Mouse (Mus musculus) stomach, embryonic 16.5 days (tissue): ENCODE results near the gene Maml3. TPM values are rescaled to one million over a fixed set of nuclear protein-coding genes. Genes with fewer than 3 reads are reported as not detected.

ENCODE experiments used
- ATAC-seq: fragments of 200-750 bp; cut with Nextera tagmentation; 2 replicates; pipeline ENCODE4 v1.8.0; 2017; ENCODE audit warnings: moderate number of reproducible peaks, moderate TSS enrichment; ENCODE audit not compliant: insufficient read depth, low FRiP score
- H3K27ac ChIP-seq: fragments of 300-500 bp; sonication (generic); 2 replicates; pipeline ENCODE4 v1.5.1; 2014; ENCODE audit warnings: low read length
- H3K27me3 ChIP-seq: fragments of 300-500 bp; sonication (generic); 2 replicates; pipeline ENCODE4 v1.6.1; 2014; ENCODE audit warnings: low read length, control low read depth, mixed read lengths; ENCODE audit not compliant: control insufficient read depth, insufficient read depth
- H3K36me3 ChIP-seq: fragments of 300-500 bp; sonication (generic); 2 replicates; pipeline ENCODE4 v1.6.1; 2014; ENCODE audit warnings: low read length; ENCODE audit not compliant: control insufficient read depth, insufficient read depth
- H3K4me1 ChIP-seq: fragments of 300-500 bp; sonication (generic); 2 replicates; pipeline ENCODE4 v1.6.1; 2014; ENCODE audit warnings: low read length, control low read depth, mixed read lengths; ENCODE audit not compliant: control insufficient read depth, insufficient read depth
- H3K4me2 ChIP-seq: fragments of 300-500 bp; sonication (generic); 2 replicates; pipeline ENCODE4 v1.6.1; 2014; ENCODE audit warnings: low read depth, low read length, mixed read lengths
- H3K4me3 ChIP-seq: fragments of 300-500 bp; sonication (generic); replicated peaks from 2 replicates; pipeline ENCODE4 v1.5.1; 2014; ENCODE audit warnings: mild to moderate bottlenecking, low read length
- H3K9ac ChIP-seq: fragments of 300-500 bp; sonication (generic); 2 replicates; pipeline ENCODE4 v1.6.1; 2014; ENCODE audit warnings: low read length
- H3K9me3 ChIP-seq: fragments of 300-500 bp; sonication (generic); replicated peaks from 2 replicates; pipeline ENCODE4 v1.6.1; 2016; ENCODE audit warnings: low read length, control low read depth; ENCODE audit not compliant: control insufficient read depth
- WGBS: fragments of 180-500 bp; shearing (Covaris S2); extraction: QIAGEN DNeasy Blood & Tissue Kit; methylation state at CpG from one replicate; pipeline ENCODE4 v1.1.7; 2014; 5-methylcytosine and 5-hydroxymethylcytosine counted together
- polyA plus RNA-seq: library from polyadenylated mRNA; unstranded; fragments of >200 nt; fragmentation: Nextera tagmentation; extraction: Ambion mirVana; gene quantifications from 2 replicates; pipeline ENCODE4 v1.2.1, GENCODE M21; 2015

Maml3 gene
- polyA plus RNA-seq, 1 experiment from 2014 or later = 5.0 TPM

DNA sequence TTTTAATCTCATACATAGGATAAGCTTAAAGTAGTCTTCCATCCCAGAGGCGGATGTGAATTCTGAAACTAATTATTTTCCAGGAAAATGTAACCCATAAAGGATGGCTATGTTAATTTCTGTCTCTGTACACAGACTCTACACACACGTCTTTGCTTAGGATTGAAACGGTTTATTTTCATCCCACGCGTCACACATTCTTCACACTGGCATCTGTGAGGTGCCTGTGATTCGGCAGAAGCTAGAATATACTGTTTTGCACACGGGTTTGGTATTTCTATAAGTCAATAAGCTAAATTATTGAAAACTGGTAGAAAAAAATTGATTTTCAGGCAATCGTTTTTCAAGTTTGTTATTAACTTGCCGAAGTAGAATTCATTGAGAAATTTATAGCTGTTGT is 4.0 kb downstream of the Maml3 start:
- Histone ChIP-seq H3K4me2 (peak overlapping the region; percentile 82), H3K27me3 (no peaks in the 10 kb centered on the region), H3K9ac (peak overlapping the region; percentile 90), H3K4me3 (peak overlapping the region; percentile 83; the same call in 1 of the 2 replicates), H3K36me3 (no peaks in the 10 kb centered on the region), H3K9me3 (no peaks in the 10 kb centered on the region), H3K27ac (no peak overlapping the region), H3K4me1 (peaks cover 3% of the 10 kb centered on the region)
- ATAC-seq = no peak
- 38% methylated on average over 9 of the region's 9 CpGs for WGBS

GRCm38 (mm10) chr3:52100306-52100705 is 4.6 kb downstream of the Maml3 start:
- Histone ChIP-seq H3K4me2 (no peak overlapping the region), H3K9me3 (no peaks in the 10 kb centered on the region), H3K4me1 (peaks cover 3% of the 10 kb centered on the region), H3K4me3 (no peak overlapping the region), H3K36me3 (no peaks in the 10 kb centered on the region), H3K27ac (no peak overlapping the region; the same call in 1 of the 2 replicates), H3K9ac (no peak overlapping the region), H3K27me3 (no peaks in the 10 kb centered on the region)
- WGBS = 73% methylated on average over 4 of the region's 4 CpGs
- ATAC-seq = no peak

GRCm38 (mm10) chr3:52099286-52099685 is 5.6 kb downstream of the Maml3 start:
- no peak overlapping the region for H3K9ac ChIP-seq
- peak overlapping the region; percentile 14; the same call in 1 of the 2 replicates for H3K4me2 ChIP-seq
- H3K27ac ChIP-seq = peak overlapping the region; percentile 63
- no peak overlapping the region for H3K4me3 ChIP-seq
- WGBS = 56% methylated on average over 1 of the region's 1 CpGs
- H3K27me3 ChIP-seq = no peaks in the 10 kb centered on the region
- H3K36me3 ChIP-seq = no peaks in the 10 kb centered on the region
- peaks cover 3% of the 10 kb centered on the region for H3K4me1 ChIP-seq
- no peaks in the 10 kb centered on the region for H3K9me3 ChIP-seq
- no peak for ATAC-seq

GRCm38 (mm10) chr3:52091261-52091797 is 13.5 kb downstream of the Maml3 start:
- Histone ChIP-seq H3K27ac (peak overlapping the region; percentile 48), H3K9me3 (no peaks in the 10 kb centered on the region), H3K36me3 (no peaks in the 10 kb centered on the region), H3K27me3 (no peaks in the 10 kb centered on the region), H3K9ac (0 out of 2 replicates have a peak overlapping the region, but pooled peaks have one; percentile 45), H3K4me3 (no peak overlapping the region), H3K4me2 (no peak overlapping the region), H3K4me1 (peaks cover 38% of the 10 kb centered on the region)
- WGBS = 27% methylated on average over 7 of the region's 7 CpGs
- ATAC-seq = no peak

DNA sequence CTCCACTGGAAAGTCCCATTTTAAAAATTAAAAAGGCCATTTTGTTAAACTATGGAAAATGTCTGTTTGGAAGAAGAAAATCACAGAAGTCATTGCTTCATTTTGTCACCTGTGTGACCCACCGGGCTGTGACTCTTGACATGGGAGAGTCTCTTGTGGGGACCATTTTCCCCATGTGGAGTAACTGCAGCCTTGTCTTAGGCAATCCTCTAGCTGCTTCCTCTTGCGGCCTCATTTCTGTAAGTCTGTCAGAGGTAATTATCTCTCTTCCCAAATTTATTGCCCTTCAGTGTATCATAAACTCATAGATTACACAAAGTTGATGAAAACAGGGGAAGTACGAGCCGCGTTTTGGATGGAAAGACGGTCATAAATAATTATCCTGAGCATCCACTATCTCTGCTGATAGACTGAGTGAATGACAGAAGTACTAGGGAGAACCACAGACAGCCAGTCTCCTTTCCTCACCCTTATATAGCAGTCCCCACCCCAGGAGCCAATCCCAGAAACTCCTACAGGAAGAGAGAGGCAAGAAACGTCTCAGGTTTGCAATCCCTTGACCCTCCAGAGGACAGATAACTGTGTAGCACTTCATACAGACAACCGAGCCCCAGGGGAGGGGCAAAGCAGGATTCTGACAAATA is 14.5 kb downstream of the Maml3 start:
- Histone ChIP-seq H3K36me3 (no peaks in the 10 kb centered on the region), H3K27ac (peak overlapping the region; percentile 48; the same call in 1 of the 2 replicates), H3K4me1 (peaks cover 38% of the 10 kb centered on the region), H3K4me2 (no peak overlapping the region), H3K27me3 (no peaks in the 10 kb centered on the region), H3K9me3 (no peaks in the 10 kb centered on the region), H3K9ac (no peak overlapping the region), H3K4me3 (no peak overlapping the region)
- ATAC-seq = no peak
- 57% methylated on average over 8 of the region's 8 CpGs for WGBS

DNA sequence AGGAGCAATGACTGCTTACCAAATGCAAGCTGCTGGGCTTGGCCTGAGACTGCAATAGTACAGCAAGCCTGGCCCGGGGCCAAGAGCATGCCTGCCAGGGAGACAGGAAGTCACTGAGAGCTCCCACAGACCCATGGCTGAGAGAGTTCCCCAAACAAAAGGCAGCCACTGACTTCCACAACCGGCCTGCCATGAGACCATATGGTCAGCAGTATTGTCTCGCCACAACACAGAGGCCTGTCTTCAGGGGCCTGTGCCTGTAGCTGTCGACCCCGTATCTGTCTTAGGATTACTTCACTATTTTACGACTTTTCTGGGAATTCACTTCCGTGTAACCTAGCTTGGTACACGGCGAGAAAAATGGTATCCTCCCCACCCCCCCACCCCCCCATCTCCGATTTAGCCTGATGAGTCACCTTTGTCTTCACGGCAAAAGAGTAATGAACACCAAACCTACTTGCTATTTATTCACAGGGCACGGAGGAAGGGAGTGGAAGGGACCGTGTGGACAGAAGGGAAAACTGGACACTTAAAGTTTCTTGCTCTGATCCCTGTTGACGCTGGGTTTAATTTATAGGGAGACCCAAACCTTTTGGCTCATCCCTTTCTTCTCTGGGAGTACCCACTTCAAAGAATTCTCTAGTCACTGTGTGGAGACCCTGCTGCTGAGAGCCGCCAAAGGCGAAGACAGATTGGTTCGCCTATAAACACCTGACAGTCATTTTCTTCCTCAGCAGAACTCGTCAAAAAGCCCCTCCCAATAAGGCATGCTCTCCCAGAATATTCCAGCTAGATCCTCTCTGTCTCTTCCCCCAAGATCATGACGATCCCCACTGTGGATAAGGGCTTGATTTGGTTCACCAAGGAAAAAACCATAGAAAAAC is 16.2 kb downstream of the Maml3 start:
- H3K9ac ChIP-seq = peak overlapping the region; percentile 54
- H3K4me2 ChIP-seq = peak overlapping the region; percentile 53
- WGBS = 16% methylated on average over 19 of the region's 19 CpGs
- no peaks in the 10 kb centered on the region for H3K9me3 ChIP-seq
- H3K27ac ChIP-seq = peak overlapping the region; percentile 96
- no peaks in the 10 kb centered on the region for H3K27me3 ChIP-seq
- peaks cover 38% of the 10 kb centered on the region for H3K4me1 ChIP-seq
- no peaks in the 10 kb centered on the region for H3K36me3 ChIP-seq
- peak; percentile 94 for ATAC-seq
- no peak overlapping the region for H3K4me3 ChIP-seq

DNA sequence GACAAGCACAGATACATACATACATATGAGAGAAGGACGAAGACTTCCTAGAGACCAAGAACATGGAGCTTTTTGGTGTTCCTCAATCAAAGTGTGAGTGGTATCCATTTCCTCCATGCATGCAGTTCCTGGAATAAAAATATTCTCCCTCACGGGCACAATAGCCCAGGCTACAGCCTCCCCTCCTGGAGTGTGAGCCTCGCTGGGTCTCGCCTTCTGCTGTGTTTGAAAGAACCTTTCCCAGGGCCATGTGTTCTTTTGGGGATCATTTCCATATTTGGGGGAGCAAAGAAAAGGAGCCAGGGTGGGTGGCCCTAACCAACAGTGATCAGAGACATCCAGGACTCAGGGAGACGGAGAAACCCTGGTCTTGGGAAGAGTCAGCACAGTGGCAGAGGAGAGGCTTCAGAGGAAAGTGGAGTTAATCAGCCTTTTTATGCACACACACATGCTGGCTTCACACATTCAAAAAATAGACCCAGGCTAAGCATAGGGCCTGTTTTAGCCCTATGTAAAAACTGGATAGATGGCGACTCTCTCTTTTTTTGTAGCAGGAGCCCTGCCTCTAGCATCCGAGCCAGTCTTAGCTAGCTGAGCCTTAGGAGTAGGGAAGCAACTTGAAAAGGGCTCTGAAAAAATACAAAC is 17.1 kb downstream of the Maml3 start:
- WGBS = 63% methylated on average over 7 of the region's 7 CpGs
- no peak overlapping the region for H3K4me3 ChIP-seq
- peak overlapping the region; percentile 96 for H3K27ac ChIP-seq
- peak overlapping the region; percentile 54 for H3K9ac ChIP-seq
- H3K9me3 ChIP-seq = no peaks in the 10 kb centered on the region
- no peaks in the 10 kb centered on the region for H3K36me3 ChIP-seq
- 0 out of 2 replicates have a peak overlapping the region, but pooled peaks have one; percentile 12 for H3K4me2 ChIP-seq
- no peak for ATAC-seq
- H3K27me3 ChIP-seq = no peaks in the 10 kb centered on the region
- H3K4me1 ChIP-seq = peaks cover 38% of the 10 kb centered on the region

DNA sequence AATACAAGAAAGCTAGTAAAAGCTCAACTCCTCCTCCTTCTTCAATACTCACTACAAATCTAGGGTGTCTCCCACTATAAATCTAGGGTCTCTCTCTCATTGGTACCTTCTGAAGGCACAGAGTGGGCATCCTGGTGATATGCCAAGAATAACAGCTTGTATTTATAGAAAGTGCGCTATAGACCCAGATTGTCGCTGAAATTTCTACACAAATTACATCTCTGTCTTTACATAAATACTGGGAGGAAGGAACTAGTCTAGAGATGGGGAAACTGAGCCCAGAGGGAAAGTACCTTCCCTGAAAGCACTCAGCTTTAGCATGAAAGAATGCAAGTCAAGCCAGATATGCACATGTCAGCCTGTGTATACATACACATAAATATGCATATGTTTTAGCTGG is 26.1 kb downstream of the Maml3 start:
- Histone ChIP-seq H3K27me3 (no peaks in the 10 kb centered on the region), H3K9me3 (no peaks in the 10 kb centered on the region), H3K36me3 (no peaks in the 10 kb centered on the region), H3K4me1 (no peaks in the 10 kb centered on the region), H3K4me2 (no peak overlapping the region), H3K27ac (no peak overlapping the region), H3K4me3 (no peak overlapping the region), H3K9ac (no peak overlapping the region)
- no peak for ATAC-seq
- WGBS = 80% methylated on average over 2 of the region's 2 CpGs
